Mouse (Mus musculus) neural tube, embryonic 10.5 days (tissue): ENCODE results near the gene Prdm11.

Experiments used
- DNase-seq: peaks from one replicate; pipeline ENCODE4 v3.0.0-alpha.2; 2017; ENCODE audit warnings: low spot score; ENCODE audit errors: extremely low spot score

Gene Prdm11

DNA sequence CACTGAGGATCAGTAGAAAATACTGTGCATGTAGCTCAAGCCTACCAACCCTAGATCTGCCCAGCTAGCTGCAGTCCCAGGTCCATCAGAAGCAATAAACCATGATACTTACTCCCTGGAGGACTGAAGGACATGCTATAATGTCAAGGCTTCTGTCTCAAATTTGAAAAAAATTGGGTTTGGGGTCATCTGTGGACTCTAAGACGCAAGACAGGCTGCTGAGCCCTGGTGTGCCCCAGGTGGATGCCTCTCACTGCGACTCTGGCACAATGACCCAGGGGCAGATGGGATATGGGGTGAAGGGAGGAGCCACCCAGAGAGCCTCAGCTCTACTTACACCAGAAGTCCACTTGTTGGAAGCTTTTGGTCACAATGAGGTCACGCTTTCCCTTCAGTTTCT, 33.0 kb downstream of the Prdm11 start:
- no peak for DNase-seq

DNA sequence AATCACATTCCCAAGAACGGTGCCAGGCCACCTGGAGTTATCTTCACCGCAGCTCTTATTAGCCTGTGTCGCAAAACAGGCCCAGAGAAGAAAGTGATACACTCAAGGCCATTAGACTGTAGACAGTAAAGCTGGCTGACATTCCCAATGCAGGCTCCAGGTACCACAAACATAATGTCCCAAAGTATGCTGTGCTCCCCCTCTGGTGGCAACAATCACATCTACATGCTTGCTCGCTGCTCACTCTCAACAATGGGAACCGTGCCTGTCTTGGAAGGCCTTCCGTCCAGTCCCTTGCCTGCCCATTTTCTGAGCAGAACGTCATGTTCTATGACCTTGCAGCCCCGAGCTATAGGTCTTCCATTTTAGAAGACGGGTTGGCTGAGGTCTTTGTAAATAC, 34.0 kb downstream of the Prdm11 start:
- DNase-seq = no peak

DNA sequence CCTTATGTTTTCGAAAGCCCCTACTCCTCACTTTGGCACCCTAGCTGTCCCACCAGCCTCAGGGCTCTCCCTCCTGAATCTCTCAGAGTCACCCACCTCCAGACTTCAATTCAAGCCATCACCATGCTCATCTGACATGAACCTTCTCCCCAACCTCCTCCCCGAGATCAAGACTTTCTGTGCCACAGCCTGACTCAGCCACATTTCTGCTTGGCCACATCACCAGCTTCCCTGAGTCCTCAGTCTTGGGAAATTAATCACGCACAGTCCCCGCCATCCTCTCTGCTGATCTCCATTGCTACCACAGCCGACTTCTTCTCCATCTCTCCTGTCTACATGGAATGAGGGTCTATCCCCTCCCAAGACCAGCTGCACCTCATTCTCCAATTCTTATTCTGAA, 34.5 kb downstream of the Prdm11 start:
- DNase-seq = no peak

DNA sequence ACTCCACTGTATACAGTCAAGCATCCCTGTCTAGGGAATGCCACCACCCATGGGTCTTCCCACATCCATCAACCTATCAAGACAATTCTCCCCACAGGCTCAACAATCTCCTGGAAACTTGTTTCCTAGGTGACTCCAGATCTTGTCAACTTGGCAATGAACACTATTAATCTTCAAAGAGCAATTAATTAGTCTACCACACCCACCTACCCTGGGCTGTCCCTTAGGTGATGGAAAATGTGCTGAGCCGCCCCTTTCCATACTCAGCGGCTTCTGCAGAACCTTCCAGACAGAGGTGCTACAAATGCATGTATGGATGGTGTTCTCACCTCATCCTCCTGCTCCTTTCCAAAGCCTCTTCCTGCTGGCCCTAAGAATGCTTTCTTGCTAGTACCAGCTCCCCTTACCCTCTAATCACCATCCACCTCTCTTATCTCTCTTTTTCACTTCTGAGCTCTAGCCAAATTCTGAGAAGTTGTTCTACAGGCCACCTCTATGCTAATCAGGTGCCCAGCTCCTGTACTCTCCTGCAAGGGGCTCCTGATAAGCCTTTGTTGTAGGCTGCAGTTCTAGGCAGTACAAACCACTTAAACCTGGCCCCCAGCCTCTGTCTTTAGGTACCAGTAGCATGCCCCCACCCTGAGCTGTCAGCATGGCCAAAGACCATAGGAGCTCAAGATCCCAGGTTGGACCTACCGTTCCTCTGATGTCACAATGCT, 37.8 kb downstream of the Prdm11 start:
- DNase-seq = no peak

DNA sequence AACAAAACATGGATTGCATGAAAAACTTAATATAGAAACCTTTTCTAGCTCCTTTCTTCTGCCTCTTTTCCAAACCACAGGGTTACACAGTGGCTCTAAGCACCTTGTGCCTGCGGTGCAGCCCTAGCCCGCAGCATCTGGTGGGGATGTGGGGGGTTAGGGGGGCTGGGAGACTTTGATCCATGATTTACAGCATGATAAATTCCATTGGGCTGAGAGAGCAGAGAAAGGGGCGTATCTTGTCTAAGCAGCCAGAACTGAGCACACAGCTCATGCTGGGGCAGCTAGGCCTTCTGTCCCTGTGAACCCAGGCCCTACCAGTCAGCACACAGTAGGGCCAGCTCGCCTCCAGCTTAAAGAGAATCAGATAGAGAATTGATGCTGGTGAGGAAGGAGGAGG, 40.9 kb downstream of the Prdm11 start:
- peak; percentile 29 for DNase-seq

DNA sequence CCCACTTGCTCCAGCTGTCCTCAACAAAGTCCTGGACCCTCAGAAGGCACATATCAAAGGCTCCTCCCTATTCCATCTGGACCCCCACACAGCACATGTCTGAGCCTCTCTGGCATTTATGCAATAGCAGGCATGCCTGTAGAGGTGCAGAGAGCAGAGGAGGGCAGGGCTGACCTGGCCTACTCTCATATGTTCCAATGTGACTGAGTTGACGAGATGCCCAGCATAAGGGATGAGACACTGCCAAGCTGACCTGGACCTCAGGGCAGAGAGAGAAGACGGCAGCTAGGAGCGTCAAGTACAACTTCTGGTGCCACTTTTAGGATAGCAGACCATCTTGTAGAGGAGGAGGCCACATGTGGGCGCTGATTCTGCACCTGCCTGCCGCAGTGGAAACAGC, 54.0 kb downstream of the Prdm11 start:
- no peak for DNase-seq

DNA sequence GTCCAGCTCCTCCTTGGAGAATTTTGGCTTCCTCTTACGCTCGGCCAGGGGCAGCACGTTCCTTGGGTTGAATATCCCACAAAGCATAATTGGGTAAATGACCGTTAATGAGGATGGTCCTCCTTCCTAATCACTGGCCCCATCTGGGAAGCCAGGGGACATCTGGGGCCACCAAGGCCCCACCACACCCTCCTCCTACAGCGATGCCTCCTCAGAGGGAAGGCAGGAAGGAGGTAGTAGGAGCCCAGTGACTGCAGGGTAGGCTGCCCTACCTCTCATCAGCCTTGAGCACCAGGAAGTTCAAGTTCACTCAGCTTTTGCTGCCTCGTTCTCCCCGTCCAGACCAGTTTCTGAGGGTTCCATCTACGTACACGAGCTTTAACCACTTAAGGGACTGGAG, 56.4 kb downstream of the Prdm11 start:
- DNase-seq = no peak

DNA sequence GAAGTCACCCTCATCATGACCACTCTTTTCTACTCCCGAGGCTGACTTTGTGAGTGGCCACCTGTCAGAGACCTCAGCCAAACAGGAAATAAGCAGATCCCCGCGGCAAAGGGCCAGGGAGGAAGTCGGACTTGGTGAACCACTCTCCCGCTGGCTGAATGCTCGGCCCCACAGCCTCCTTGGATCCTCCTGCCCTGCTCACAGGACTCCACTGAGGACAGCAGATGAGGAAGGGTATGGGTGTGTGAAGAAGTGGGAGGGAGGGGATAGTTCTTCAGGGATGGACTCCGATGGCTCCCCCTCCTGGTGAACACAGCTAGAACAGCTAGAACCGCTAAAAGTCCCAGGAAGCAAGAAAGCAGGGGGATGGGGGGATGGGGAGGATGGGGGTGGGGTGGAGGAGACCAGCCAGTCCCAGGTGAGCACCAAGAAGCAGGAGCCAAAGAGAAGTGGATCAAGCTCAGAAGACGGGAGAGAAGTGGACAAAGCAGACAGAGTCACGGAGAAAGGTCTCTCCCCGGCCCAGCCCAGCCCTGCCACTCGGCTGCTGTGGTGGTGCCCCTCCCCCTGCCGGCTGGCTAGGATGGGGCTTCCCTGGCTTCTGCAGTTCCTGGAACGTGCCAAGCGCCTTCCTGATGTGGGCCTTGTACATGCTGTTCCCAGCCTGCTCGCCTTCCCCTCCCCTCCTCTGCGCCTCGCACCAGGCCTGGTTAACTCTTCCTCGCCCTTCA, 57.9 kb downstream of the Prdm11 start:
- DNase-seq = peak; percentile 66

DNA sequence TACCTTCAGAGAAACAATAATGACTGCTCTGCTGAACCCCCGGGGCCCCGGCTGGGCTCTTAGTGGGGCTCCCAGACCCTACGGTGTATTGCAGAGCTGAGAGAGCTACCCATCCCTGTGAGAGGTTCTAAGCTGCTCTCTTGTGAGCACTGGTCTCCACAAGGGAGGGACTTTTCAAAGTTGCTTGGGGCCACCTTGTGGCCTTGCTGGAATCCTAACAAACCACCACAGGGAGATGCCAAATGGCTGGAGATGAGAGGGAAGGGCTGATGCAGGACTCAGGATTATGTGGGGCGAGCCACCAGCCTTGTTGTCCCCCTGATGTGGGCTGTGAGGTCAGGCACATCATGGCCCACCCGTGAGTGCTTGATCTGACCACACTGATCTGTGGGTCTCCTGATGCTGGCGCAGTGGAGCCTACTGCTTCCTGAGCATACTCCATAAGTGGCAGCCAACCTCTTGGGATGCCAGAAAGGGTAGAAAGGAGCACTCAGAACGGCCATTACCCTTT, 58.8 kb downstream of the Prdm11 start:
- DNase-seq = no peak

DNA sequence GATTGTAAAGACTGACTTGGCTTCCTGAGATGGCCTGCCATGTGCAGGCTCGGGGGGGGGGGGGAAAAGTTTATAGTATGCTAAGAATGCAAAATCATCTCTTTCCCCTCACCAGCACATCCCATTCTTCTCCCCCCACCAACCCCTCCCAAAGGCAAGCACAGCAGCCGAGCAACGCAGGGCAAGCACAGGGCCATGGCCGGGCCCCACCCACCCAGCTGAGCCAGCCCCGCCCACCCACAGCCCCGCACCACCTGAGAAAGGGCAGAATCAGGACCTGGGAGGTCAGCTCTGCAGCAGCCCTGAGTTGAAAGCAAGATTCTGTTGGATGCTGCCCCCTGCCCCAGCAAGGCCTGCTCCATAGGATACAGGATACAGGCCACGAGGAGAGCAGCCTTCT, 60.4 kb downstream of the Prdm11 start:
- DNase-seq = no peak

DNA sequence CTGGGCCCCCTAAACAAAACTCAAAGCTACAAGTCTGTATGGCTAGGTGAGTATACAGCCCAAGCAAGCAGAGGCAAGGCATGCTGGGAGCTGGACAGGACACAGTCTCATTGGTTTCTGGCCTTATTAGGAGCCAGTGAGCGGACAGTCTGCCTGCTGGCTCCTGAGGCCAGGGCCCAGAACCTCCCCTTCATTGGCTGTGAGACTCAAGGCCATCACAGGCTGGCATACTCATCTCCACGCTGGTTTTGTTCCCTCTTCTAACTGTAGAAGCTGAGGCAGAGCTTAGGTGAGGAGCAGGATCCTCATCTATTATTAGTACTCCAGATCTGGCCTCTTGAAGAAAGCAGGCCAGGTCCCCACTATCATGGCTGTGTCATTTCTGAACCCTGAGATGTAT, 60.8 kb downstream of the Prdm11 start:
- no peak for DNase-seq

DNA sequence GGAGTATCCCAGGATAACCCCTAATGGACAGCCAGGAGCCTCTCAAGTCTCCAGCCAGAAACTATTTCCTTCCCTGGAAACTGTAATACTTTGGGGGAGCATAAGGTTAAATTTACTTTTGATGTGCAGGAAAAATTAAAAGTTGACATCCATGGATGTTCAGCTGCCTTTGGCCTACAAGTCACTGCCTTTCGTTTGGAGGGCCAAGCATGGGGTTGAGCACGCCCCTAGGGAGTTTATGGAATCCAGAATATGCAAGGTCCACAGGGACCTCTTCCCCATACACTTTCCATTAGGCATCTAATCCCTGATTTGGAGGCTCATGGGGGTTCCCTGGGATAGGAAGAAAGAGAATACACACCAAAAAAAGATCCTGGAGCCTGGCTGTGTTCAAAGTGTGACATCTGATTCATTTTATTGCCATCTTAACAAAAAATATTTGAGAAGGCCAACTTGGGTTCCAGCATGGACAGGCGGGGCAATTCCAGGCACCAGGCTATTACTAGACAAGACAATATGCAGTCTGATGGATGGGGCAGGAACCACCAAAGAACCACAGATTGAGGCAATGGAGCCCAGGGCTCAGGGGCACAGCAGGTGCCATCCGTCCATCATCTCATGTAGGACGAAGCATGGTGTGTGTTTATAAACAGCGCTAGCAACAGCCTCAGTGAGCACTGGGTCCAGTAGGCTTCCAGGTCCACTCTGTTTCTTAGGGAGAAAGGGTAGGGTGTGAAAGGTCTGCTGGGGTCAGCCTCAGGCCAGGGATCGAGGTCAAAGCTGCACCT, 61.5 kb downstream of the Prdm11 start:
- DNase-seq = no peak

DNA sequence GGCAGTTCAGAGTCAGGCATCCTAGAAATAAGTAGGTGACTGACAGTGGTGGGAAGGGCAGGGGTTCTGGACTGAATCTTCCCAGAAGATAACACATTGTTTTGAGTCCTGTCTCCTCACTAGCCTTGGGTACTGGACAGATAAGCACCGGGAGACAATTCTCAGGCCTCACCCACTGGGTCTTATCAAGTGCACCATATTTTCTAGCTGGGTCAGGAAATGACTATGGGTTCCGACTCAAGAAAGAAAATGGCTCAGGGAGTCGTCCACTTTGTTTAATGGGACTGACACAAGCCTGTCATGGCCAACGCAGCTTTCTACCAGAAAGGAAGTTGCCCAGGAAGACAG, 62.7 kb downstream of the Prdm11 start:
- no peak for DNase-seq

DNA sequence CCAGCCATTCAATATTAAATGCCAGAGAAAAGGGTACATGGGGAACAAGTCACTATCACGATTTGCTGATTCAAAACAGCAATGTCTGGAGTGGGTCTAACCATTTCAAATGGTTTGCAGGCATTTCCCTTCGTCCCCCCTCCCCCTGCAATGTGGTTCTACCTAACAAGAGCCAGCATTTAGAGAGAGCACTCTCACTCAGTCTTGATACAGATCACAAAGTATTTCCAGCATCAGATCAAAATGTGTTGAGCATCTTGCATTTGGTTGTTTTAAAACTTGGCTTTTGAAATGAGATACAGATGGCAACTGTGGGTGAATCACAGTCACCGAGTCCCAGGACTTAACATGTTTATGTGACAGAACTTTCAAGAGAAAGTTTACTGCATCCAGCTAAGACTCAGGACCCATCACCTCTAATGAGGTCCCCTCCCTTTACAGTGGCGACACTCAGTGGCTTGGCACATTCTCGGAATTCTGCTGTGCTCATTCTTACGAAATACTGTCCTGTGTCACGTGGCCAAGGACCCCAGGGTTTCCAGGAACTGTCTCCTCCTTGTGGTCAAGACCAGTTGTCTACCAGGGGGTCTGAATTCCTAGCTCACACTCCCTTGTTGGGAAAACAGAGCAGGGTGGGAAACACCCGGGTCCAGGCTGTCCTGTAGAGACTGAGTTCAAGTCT, 63.2 kb downstream of the Prdm11 start:
- no peak for DNase-seq

DNA sequence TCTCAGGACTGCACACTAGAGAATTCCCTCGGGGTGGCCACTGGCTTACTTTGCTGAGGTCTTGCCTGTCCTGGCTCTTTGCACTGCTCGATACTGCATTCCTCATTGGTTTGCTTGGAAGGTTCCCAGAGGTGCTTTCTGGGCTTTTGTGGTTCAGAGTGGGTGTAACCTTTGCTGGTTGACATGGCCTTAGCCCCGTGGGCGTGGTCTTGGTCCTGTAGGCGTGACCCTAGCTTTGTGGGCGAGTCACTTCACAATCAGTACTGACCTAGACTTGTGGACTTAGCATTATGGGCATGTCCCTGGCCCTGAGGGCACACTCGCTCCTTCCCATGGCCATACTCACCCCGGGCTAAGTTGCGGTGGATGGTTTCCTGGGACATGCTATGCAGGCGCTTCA, 65.8 kb downstream of the Prdm11 start:
- DNase-seq = no peak

DNA sequence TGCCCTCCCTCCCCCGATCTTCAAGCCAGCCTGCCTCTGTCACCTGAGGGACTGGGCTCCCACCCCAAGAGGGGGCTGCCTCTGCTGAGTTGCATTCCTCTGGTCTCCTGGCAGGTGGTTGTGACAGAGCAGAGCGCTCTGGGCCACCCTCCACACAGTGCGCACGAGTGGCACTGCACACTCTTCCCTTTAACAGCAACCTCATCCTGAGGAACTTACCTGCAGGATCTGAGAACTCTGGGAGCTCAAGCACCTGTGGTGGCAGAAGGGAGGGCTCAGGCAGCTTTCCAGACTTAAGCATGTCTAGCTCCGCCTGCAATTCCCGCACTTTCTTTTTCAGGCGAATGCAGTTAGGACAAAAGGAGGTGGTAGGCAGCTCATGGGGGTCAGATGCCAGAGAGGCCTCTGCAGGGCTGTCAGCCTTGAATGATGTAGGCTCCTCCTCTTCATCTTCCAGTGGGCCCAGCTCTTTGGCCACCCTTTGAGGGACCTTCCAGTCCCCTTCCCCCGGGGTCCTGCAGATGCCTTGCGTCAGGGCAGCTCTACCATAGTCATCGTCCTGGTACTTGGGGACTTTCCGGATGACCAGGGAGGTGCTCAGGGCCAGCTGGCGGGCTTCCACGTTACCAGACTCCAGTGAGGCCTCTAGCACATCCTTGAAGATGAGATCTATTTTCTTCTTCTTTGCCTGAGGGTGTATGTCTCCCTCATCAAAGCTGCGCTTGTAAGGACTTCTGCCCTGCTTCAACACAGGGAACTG, 70.8 kb downstream of the Prdm11 start:
- no peak for DNase-seq

DNA sequence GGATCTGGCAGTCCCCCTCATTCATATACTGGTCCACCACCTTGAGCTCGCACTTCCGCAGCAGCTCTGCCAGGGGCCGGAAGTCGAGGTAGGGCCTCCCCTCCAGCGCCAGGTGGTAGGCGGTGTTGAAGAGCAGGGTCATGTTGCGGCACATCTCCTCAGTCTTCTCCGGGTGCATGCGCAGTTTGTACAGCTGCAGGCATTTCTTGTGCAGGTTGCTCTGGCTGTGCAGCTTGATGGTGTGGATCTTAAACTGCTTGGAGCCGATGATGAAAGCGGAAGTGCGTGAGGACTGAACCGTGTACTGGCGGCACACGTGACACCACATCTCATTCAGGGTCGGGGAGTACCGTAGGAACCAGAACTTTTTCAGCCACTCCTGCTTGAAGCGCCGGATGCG, 72.3 kb downstream of the Prdm11 start:
- DNase-seq = no peak

DNA sequence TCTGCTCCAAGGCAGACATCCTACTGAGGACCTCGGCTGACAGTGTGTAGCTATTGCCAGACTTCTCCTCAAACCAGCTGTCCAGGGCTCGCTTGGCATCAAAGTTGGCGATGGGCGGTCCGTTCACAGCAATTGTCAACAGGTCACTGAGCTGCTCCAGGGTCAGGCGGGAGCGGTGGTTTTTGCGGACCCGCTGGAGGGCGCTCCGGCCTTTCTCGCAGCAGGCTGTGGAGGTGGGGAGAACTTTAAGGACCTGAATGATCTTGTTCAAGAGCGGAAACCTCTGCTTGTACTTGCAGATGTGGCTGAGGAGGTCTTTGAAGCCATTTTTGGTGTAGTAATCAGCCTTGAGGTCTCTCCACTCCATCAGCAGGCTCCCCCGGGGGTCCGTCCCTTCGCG, 73.9 kb downstream of the Prdm11 start:
- no peak for DNase-seq

DNA sequence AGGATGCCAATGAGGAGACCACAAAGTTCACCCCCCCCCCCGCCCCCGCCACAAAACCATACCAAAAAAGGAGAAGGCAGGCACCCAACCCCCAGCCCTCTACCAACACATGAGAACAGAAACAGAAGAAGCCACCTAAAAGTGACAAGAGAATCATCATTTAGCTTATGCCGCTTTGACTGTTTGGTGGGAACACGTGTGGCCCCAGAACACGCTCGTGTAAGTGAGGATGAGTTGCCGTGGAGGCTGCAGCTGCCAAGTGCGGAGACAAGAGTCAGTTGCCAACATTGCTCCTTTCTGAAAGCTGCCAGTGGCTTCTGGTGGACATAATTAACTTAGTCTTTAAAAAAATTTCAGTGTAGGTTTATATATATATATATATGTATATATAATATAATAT, 74.4 kb downstream of the Prdm11 start:
- no peak for DNase-seq

DNA sequence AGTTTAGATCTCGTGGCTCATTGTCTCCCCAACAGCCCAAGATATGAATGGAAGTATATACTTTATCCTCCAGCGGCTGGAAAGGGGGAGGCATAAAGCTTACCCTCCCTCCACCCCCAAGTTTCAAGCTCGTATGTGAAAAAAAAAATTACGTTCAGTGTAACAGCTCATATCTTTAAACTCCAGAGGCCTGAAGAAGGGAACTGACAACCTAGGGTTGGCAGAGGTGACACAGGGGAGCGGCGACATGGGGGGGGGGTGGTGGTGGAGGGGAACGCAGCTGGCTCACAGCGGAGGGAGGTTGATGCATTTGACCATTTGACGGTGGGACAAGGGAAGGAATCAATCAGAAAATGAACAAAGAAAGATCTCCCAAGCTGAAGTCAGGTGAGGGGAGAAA, 74.9 kb downstream of the Prdm11 start:
- no peak for DNase-seq

DNA sequence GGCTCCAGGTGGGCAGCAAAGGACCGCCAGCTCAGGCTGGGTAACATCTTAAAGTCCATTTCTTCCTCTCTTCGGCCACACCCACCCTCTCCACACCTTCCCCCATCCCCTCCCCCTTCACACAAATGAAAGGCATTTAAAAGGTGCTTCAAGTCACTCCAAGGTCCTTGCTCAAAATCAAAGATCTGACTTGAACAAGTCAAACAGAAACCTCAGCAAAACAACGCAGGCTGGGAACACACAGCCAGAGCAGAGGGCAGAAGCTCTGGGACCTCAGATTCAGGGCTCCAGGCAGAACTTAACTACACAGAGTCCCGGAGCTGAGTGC, 78.2 kb downstream of the Prdm11 start:
- no peak for DNase-seq
